In the genomic region with DNA sequence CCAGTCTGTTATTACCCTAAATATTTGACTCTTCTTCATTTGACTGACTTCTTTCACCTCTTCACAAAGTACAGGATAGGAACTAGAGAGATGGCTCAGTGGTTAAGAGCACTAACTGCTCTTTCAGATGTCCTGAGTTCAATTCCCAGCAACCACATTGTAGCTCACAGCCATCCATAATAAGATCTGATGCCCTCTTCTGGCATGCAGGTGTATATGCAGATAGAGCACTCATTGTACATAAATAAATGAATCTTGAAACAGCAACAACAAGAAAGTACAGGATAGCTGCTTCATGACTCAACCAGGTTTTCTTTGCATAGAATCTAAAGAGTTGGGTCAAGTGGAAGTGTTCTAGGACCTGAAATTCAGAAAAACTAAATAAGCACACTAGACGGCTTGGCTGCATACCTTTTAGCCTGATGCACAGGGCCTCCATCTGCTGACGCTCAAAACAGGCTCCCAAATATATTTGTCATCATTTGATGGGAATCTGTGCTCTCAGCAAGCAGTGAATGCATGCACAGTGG, we compare ENCODE assay signal across 26 mouse cellular contexts. TPM values are rescaled to one million over a fixed set of nuclear protein-coding genes. Genes with fewer than 3 reads are reported as not detected.
DNase-seq lines count a peak whose midpoint lies in the region; ATAC-seq and TF ChIP-seq lines count a peak whose summit lies in the region.
"Had no signal": no experiment of that assay in that cellular context is flagged by ENCODE, and none has a peak within 500 bp of the region (broad histone marks: within the 10 kb centered on the region; RNA-seq: fewer than 3 reads in every experiment).

No protein-coding gene starts in this region.

- H3K4me2 ChIP-seq in stomach, postnatal 0 days (replicated peaks; ENCODE audit: low read depth): no peak overlapping the region
- H3K4me2 ChIP-seq: embryonic facial prominence, embryonic 13.5 days; hindbrain, embryonic 14.5 days; neural tube, embryonic 13.5 days had no signal

- H3K36me3 ChIP-seq in stomach, postnatal 0 days (ENCODE audit: control insufficient read depth, insufficient read depth, low read length): no peaks in the 10 kb centered on the region
- H3K36me3 ChIP-seq: embryonic facial prominence, embryonic 13.5 days; neural tube, embryonic 13.5 days had no signal

- intact Hi-C loops in left cerebral cortex, adult 2 months (cut with DNase I): loop anchor here (5.0 kb wide), 1 partner anchor 33 kb away; a partner anchor contains a TSS
- intact Hi-C loops in left cerebral cortex, postnatal 4 days (cut with DNase I): no loop called here

- WGBS in stomach, postnatal 0 days: 80% methylated on average over 2 of the region's 2 CpGs

- H3K4me3 ChIP-seq in left cerebral cortex, adult 2 months: no peak overlapping the region
- no peak overlapping the region for H3K4me3 ChIP-seq in stomach, postnatal 0 days (ENCODE audit: low read depth, low read length)
- H3K4me3 ChIP-seq: embryonic facial prominence, embryonic 13.5 days; megakaryocyte, embryonic 14.5 days; neural tube, embryonic 13.5 days had no signal

- no peaks in the 10 kb centered on the region for H3K27me3 ChIP-seq in stomach, postnatal 0 days (ENCODE audit: control insufficient read depth, insufficient read depth, low read length)
- H3K27me3 ChIP-seq: embryonic facial prominence, embryonic 13.5 days; neural tube, embryonic 13.5 days had no signal

- no peaks in the 10 kb centered on the region for H3K9me3 ChIP-seq in stomach, postnatal 0 days (ENCODE audit: control insufficient read depth, low read length)
- H3K9me3 ChIP-seq: embryonic facial prominence, embryonic 13.5 days; megakaryocyte, embryonic 14.5 days; neural tube, embryonic 13.5 days had no signal

- TF ChIP-seq EP300 in stomach, postnatal 0 days (optimal IDR thresholded peaks at IDR 0.05): no peak

- no peak overlapping the region for H3K9ac ChIP-seq in stomach, postnatal 0 days (ENCODE audit: low read length)
- H3K9ac ChIP-seq: embryonic facial prominence, embryonic 13.5 days; hindbrain, embryonic 14.5 days; neural tube, embryonic 13.5 days had no signal

- no peak for ATAC-seq in CD4-positive, CD25-positive, alpha-beta regulatory T cell, adult 4 months
- ATAC-seq in stomach, postnatal 0 days (ENCODE audit: low FRiP score, low TSS enrichment): no peak

- no peak overlapping the region for H3K27ac ChIP-seq in left cerebral cortex, adult 2 months
- H3K27ac ChIP-seq in stomach, postnatal 0 days (replicated peaks): no peak overlapping the region
- H3K27ac ChIP-seq: embryonic facial prominence, embryonic 13.5 days; hindbrain, embryonic 14.5 days; neural tube, embryonic 13.5 days had no signal

- no peaks in the 10 kb centered on the region for H3K4me1 ChIP-seq in stomach, postnatal 0 days (replicated peaks; ENCODE audit: control insufficient read depth, insufficient read depth)

- TF ChIP-seq CTCF in left cerebral cortex, adult 2 months (IDR thresholded peaks at IDR 0.05): peak; percentile 21
- peak; percentile 51 for TF ChIP-seq CTCF in stomach, postnatal 0 days (IDR thresholded peaks at IDR 0.05; ENCODE audit: low read depth)

- peak; percentile 26 for DNase-seq in CD4-positive, CD25-positive, alpha-beta regulatory T cell, adult 2 months (ENCODE audit: low read depth, low spot score)
- no peak for DNase-seq in left cerebral cortex, adult 2 months (ENCODE audit: extremely low spot score in 1 of 2, low spot score in 2 of 2)
- no peak for DNase-seq in left cerebral cortex, postnatal 4 days
- peak; percentile 21 for DNase-seq in thymus, postnatal 0 days (ENCODE audit: low spot score)
- DNase-seq in thymus, postnatal 14 days: no peak
- no peak for DNase-seq in stomach, postnatal 0 days (ENCODE audit: low spot score)
- no peak for DNase-seq in urinary bladder, adult 18-20 months (ENCODE audit: low spot score in 2 of 2)
- DNase-seq: cerebellum, adult 8-10 months; gastrocnemius, postnatal 14 days; kidney, adult 18-20 months; kidney, postnatal 25 days; right cerebral cortex, postnatal 14 days had no signal

RNA-seq across cellular contexts. Expression of a gene that starts 4.9 kb away (rescaled TPM):
- 1 to 10 TPM; 4.8 to 5.4 TPM for polyA plus RNA-seq in CD4-positive, CD25-positive, alpha-beta regulatory T cell, adult 4 months (2017; shearing (Covaris generic))
- total RNA-seq in left cerebral cortex, adult 2 months (2021): 10 to 100 TPM; 80.8 to 81.2 TPM
- 100 to 1,000 TPM; 186 to 187 TPM for total RNA-seq in left cerebral cortex, postnatal 4 days (2021)
- 4.5 and 5.4 TPM in 2 replicates for polyA plus RNA-seq in thymus, postnatal 0 days (2015; fragmentation: Nextera tagmentation; extraction: Ambion mirVana)
- 4.5 TPM in 2 replicates for polyA plus RNA-seq in stomach, postnatal 0 days (2015; fragmentation: Nextera tagmentation; extraction: Ambion mirVana)

RNA-seq across cellular contexts. Expression of a gene that starts 5.0 kb away (rescaled TPM):
- polyA plus RNA-seq in CD4-positive, CD25-positive, alpha-beta regulatory T cell, adult 4 months (2017; shearing (Covaris generic)): 10 to 100 TPM; 10.5 to 13.8 TPM
- total RNA-seq in left cerebral cortex, adult 2 months (2021): 10 to 100 TPM; 34.0 to 35.5 TPM
- total RNA-seq in left cerebral cortex, postnatal 4 days (2021): 10 to 100 TPM; 41.0 to 46.5 TPM
- polyA plus RNA-seq in thymus, postnatal 0 days (2015; fragmentation: Nextera tagmentation; extraction: Ambion mirVana): 17.5 and 19.7 TPM in 2 replicates
- 12.5 and 13.2 TPM in 2 replicates for polyA plus RNA-seq in stomach, postnatal 0 days (2015; fragmentation: Nextera tagmentation; extraction: Ambion mirVana)

RNA-seq across cellular contexts. Expression of a gene that starts 32.9 kb away (rescaled TPM):
- polyA plus RNA-seq in CD4-positive, CD25-positive, alpha-beta regulatory T cell, adult 4 months (2017; shearing (Covaris generic)): not detected
- total RNA-seq in left cerebral cortex, adult 2 months (2021): not detected
- total RNA-seq in left cerebral cortex, postnatal 4 days (2021): not detected
- not detected in 2 replicates for polyA plus RNA-seq in thymus, postnatal 0 days (2015; fragmentation: Nextera tagmentation; extraction: Ambion mirVana)
- not detected in 2 replicates for polyA plus RNA-seq in stomach, postnatal 0 days (2015; fragmentation: Nextera tagmentation; extraction: Ambion mirVana)
- total RNA-seq: adrenal gland, postnatal 4 days; common myeloid progenitor, adult 5-6 weeks; gastrocnemius, postnatal 14 days; layer of hippocampus, postnatal 10 days; left cerebral cortex, postnatal 10 days; monocyte, adult 5-6 weeks had no signal
- polyA plus RNA-seq: embryonic facial prominence, embryonic 13.5 days; heart, postnatal 0 days; hindbrain, embryonic 14.5 days; limb, embryonic 14.5 days; lung, embryonic 16.5 days; urinary bladder, adult 2 months had no signal

Comparison
In these comparisons a context has a peak if more than half of its experiments do, and no peak if none do; other contexts are left out.
1. DNase-seq: peak in CD4-positive, CD25-positive, alpha-beta regulatory T cell, adult 2 months (single experiment) and thymus, postnatal 0 days (single experiment); none in left cerebral cortex, adult 2 months (0 of 2), left cerebral cortex, postnatal 4 days (single experiment), thymus, postnatal 14 days (single experiment), stomach, postnatal 0 days (single experiment) and urinary bladder, adult 18-20 months (0 of 2).